Mouse (Mus musculus): Measurements from ENCODE around the gene Kmt5a. TPM values are rescaled to one million over a fixed set of nuclear protein-coding genes. Genes with fewer than 3 reads are reported as not detected.

Gene Kmt5a
- total RNA-seq, 4 experiments from 2014 or later, result 58.2 to 72.4 (median 64.4) TPM

DNA sequence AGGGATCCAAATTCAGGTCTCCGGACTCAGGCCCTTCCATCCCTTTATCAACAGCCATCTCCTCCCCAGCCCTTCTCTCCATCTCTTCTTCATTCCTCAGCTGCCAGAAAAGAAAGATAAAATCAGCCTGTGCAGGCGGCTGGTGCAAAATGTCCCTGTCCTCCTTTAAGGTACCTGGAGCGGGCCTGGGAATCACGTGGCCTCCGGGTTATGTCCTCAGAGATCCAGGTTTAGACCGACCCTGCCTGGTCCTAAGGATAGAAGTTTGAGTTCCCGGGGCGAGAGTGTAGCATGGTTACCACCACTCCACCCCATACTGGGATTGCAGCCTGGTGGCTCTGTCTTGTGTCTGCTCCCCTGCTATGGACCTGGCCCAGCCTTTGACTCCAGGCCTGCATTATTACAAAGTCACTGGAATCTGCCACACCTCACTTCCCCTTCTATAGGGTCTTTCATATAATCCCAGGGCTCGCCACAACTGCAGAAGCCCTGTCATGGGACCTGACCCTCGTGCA lies 70.9 kb downstream of the Kmt5a start:
- DNase-seq (ENCODE audit: low spot score in 2 of 2), result no peak

Small RNAs within 50 kb of the gene (microRNA-seq; reads per million reads assigned to microRNA genes)
- gene Gm27486, result 1.5 to 2.6 reads per million in 2 experiments

Other genes starting within 250 kb of the Kmt5a start
- 100 to 1,000 TPM; 260 to 337 (median 315) TPM for gene Pitpnm2, start 190.2 kb upstream of the Kmt5a start, total RNA-seq (2022)
- gene Mphosph9, start 112.0 kb upstream of the Kmt5a start, total RNA-seq (2022), result 10 to 100 TPM; 17.5 to 26.2 (median 24.9) TPM
- gene 2810006K23Rik, start 111.8 kb upstream of the Kmt5a start, total RNA-seq (2022), result 10 to 100 TPM; 12.3 to 17.1 (median 14.6) TPM
- gene Cdk2ap1, start 76.8 kb upstream of the Kmt5a start, total RNA-seq (2022), result 100 to 1,000 TPM in 2 of 4 experiments, 10 to 100 TPM in 2; 92.2 to 111 (median 102) TPM
- 100 to 1,000 TPM; 135 to 183 (median 148) TPM for gene Sbno1, start 13.9 kb upstream of the Kmt5a start, total RNA-seq (2022)
- 10 to 100 TPM; 15.5 to 21.0 (median 17.2) TPM for gene Rilpl2, start 38.4 kb downstream of the Kmt5a start, total RNA-seq (2022)
- gene Snrnp35, start 43.2 kb downstream of the Kmt5a start, total RNA-seq (2022), result 10 to 100 TPM; 25.7 to 31.5 (median 28.6) TPM
- 10 to 100 TPM; 67.1 to 69.2 (median 68.8) TPM for gene Rilpl1, start 91.5 kb downstream of the Kmt5a start, total RNA-seq (2022)
- 100 to 1,000 TPM; 100 to 117 (median 109) TPM for gene Tmed2, start 100.8 kb downstream of the Kmt5a start, total RNA-seq (2022)
- gene Ddx55, start 112.9 kb downstream of the Kmt5a start, total RNA-seq (2022), result 10 to 100 TPM; 27.5 to 36.8 (median 29.6) TPM
- gene Eif2b1, start 139.2 kb downstream of the Kmt5a start, total RNA-seq (2022), result 10 to 100 TPM; 34.2 to 36.9 (median 35.2) TPM
- 10 to 100 TPM; 28.9 to 36.7 (median 31.6) TPM for gene Gtf2h3, start 139.2 kb downstream of the Kmt5a start, total RNA-seq (2022)
- gene Atp6v0a2, start 188.6 kb downstream of the Kmt5a start, total RNA-seq (2022), result 10 to 100 TPM; 58.9 to 66.3 (median 61.6) TPM